Mouse (Mus musculus) midbrain, postnatal 0 days (tissue): ENCODE results near the gene Ern1. TPM values are rescaled to one million over a fixed set of nuclear protein-coding genes. Genes with fewer than 3 reads are reported as not detected.
A peak's percentile ranks its signal among the peaks of the same experiment; 100 is the strongest.

Source experiments
- ATAC-seq: fragments of 200-750 bp; cut with Nextera tagmentation; 2 replicates; pipeline ENCODE4 v1.8.0; 2017; ENCODE audit warnings: moderate number of reproducible peaks, mild to moderate bottlenecking, moderate TSS enrichment, moderate library complexity; ENCODE audit not compliant: low FRiP score
- DNase-seq: peaks from one replicate; pipeline ENCODE4 v3.0.0-alpha.2; 2015; ENCODE audit warnings: low spot score
- H3K27ac ChIP-seq: fragments of 300-500 bp; sonication (generic); 2 replicates; pipeline ENCODE4 v1.5.1; 2014; ENCODE audit warnings: low read depth, mild to moderate bottlenecking, low read length, mixed read lengths
- H3K27me3 ChIP-seq: fragments of 300-500 bp; sonication (generic); 2 replicates; pipeline ENCODE4 v1.6.1; 2014; ENCODE audit warnings: low read length, control low read depth, mixed read lengths; ENCODE audit not compliant: insufficient read depth
- H3K36me3 ChIP-seq: fragments of 300-500 bp; sonication (generic); 2 replicates; pipeline ENCODE4 v1.6.1; 2014; ENCODE audit warnings: low read length, control low read depth, mixed read lengths; ENCODE audit not compliant: insufficient read depth
- H3K4me1 ChIP-seq: fragments of 300-500 bp; sonication (generic); 2 replicates; pipeline ENCODE4 v1.6.1; 2014; ENCODE audit warnings: mild to moderate bottlenecking, control low read depth, antibody characterized with exemption, low read length, mixed read lengths; ENCODE audit not compliant: insufficient read depth
- H3K4me2 ChIP-seq: fragments of 300-500 bp; sonication (generic); 2 replicates; pipeline ENCODE4 v1.6.1; 2014; ENCODE audit warnings: low read depth, mild to moderate bottlenecking, low read length, mixed read lengths; ENCODE audit not compliant: poor library complexity, severe bottlenecking
- H3K4me3 ChIP-seq: fragments of 300-500 bp; sonication (generic); 2 replicates; pipeline ENCODE4 v1.5.1; 2014; ENCODE audit warnings: low read depth, mild to moderate bottlenecking, low read length, moderate library complexity
- H3K9ac ChIP-seq: fragments of 300-500 bp; sonication (generic); replicated peaks from 2 replicates; pipeline ENCODE4 v1.6.1; 2014; ENCODE audit warnings: mild to moderate bottlenecking, low read length, moderate library complexity, mixed read lengths; ENCODE audit not compliant: poor library complexity, severe bottlenecking
- H3K9me3 ChIP-seq: fragments of 300-500 bp; sonication (generic); 2 replicates; pipeline ENCODE4 v1.6.1; 2016; ENCODE audit warnings: low read length, control low read depth
- CTCF ChIP-seq: IDR thresholded peaks from 2 replicates; pipeline ENCODE4 v1.5.1; 2016; ENCODE audit warnings: antibody characterized with exemption, mild to moderate bottlenecking
- WGBS: fragments of 180-500 bp; shearing (Covaris S2); extraction: QIAGEN DNeasy Blood & Tissue Kit; methylation state at CpG from one replicate; pipeline ENCODE4 v1.1.7; 2014; 5-methylcytosine and 5-hydroxymethylcytosine counted together
- polyA plus RNA-seq: library from polyadenylated mRNA; unstranded; fragments of >200 nt; fragmentation: Nextera tagmentation; extraction: Ambion mirVana; gene quantifications from 2 replicates; pipeline ENCODE4 v1.2.1, GENCODE M21; 2015
- total RNA-seq: library from RNA; depleted of rRNA; stranded (reverse); fragments of >200 nt; gene quantifications from 2 replicates; pipeline ENCODE4 v1.2.3, GENCODE M21; 2014

The Ern1 gene
- total and polyA plus RNA-seq, 2 experiments from 2014 or later: 3.7 to 10.3 TPM

DNA sequence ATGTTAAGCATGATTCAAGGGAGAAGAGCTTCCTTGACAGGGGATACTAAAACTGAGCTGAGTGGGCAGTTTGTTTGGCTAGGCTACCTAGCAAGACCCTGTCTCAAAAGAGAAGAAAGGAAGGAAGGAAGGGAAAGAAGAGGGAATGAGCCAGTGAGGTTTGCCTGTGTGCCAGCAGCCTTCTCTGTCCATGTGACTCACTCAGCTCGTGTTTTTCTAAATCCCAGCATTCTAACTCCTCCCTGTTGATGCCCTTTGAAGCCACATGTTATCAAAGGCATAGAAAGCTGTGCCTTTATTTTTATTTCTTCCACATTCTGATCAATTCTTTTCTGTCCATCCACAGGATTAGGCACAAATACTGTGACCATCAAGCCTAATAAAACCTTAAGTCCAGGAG lies 40.3 kb upstream of the Ern1 start:
- no peak for DNase-seq
- Histone ChIP-seq H3K27me3 (no peaks in the 10 kb centered on the region), H3K4me2 (no peak overlapping the region), H3K4me1 (no peaks in the 10 kb centered on the region), H3K9ac (no peak overlapping the region), H3K36me3 (peaks cover 12% of the 10 kb centered on the region; the same call in 1 of the 2 replicates), H3K9me3 (no peaks in the 10 kb centered on the region), H3K4me3 (no peak overlapping the region), H3K27ac (no peak overlapping the region)
- 8% methylated on average over 1 of the region's 1 CpGs for WGBS
- no peak for TF ChIP-seq CTCF
- no peak for ATAC-seq

DNA sequence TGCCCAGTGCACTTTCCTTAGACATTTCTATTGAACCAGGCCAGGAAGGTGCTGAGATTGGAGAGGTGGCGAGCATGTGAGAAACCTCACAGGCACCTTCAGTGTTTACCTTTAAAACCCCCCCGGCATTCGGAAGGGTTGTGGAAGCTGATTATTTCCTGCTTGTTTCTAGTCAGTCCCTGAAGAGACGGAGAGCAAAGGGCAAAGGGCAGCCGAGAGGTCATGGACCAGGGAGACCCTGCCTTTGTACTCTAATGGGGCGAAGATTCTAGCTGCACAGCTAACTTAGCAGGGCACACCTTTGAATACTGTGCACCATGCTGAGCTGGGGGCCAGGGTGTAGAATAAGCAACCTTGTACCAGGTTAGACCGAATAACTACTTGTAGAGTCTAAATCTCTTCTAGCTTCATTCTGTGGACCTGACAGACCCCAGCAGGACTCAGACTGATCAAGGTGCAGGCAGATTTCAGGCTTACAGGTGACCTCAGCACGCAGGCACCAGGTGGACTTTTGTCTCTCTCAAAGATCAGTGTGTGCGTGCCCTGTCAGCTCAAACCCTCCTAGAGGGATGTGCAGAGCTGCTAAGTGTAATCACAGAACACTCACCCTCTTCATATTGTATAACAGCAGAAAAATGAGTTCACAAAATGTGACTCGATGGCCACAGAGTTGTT lies 39.6 kb upstream of the Ern1 start:
- H3K9me3 ChIP-seq: no peaks in the 10 kb centered on the region
- H3K27me3 ChIP-seq: no peaks in the 10 kb centered on the region
- no peak overlapping the region for H3K27ac ChIP-seq
- ATAC-seq (no peak), DNase-seq (no peak)
- no peaks in the 10 kb centered on the region for H3K4me1 ChIP-seq
- 44% methylated on average over 10 of the region's 10 CpGs for WGBS
- peaks cover 9% of the 10 kb centered on the region; the same call in 1 of the 2 replicates for H3K36me3 ChIP-seq
- no peak overlapping the region for H3K4me2 ChIP-seq
- H3K9ac ChIP-seq: no peak overlapping the region
- no peak for TF ChIP-seq CTCF
- no peak overlapping the region for H3K4me3 ChIP-seq

DNA sequence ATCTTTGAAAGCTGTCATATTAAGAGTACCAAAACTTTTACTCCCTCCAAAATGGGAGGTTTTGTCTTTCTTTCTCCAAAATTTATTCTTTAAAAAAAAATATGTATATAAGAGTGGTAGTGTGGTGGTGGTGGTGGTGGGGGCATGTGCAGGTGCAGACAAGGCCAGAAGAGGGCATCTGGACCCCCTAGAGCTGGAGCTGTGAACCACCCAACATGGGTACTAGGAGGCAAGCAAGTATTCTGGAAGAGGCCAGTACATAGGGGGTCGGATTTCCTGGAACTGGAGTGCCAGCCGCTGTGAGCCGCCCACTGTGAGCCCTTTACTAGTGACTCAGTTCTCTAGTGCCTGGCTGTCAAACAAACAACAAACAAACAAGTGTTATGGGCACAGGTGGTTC lies 34.9 kb upstream of the Ern1 start:
- no peaks in the 10 kb centered on the region for H3K4me1 ChIP-seq
- no peak overlapping the region for H3K27ac ChIP-seq
- TF ChIP-seq CTCF: peak; percentile 57
- ATAC-seq: no peak
- H3K36me3 ChIP-seq: peaks cover 7% of the 10 kb centered on the region; the same call in 1 of the 2 replicates
- H3K4me2 ChIP-seq: no peak overlapping the region
- no peaks in the 10 kb centered on the region for H3K9me3 ChIP-seq
- DNase-seq: no peak
- no peaks in the 10 kb centered on the region for H3K27me3 ChIP-seq
- H3K4me3 ChIP-seq: no peak overlapping the region
- no peak overlapping the region for H3K9ac ChIP-seq
- 55% methylated on average over 3 of the region's 3 CpGs for whole genome bisulfite sequencing

DNA sequence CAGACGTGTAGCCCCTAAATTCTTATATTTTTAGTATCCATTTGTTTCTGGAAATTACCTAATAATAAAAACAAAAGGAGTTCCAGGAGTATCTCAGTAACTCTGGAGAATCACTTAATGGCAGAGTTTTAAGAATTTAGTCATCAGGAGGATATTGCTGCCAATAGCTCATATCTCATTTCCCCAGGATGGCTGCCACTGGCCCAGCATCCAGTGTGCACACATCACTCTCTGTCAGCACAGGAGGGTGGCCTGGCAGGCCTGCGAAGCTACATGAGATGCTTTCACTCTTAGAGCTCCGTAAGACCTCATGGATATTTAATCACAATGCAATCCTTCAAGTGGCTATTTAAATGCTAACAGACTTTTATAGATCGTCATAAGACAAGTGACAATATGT lies 34.0 kb upstream of the Ern1 start:
- Histone ChIP-seq H3K4me3 (no peak overlapping the region), H3K4me1 (no peaks in the 10 kb centered on the region), H3K9ac (0 out of 2 replicates have a peak overlapping the region, but pooled peaks have one; percentile 33), H3K36me3 (peaks cover 7% of the 10 kb centered on the region; the same call in 1 of the 2 replicates), H3K27ac (no peak overlapping the region; the same call in 1 of the 2 replicates), H3K27me3 (no peaks in the 10 kb centered on the region), H3K4me2 (no peak overlapping the region), H3K9me3 (no peaks in the 10 kb centered on the region)
- no peak for DNase-seq
- WGBS: 31% methylated on average over 4 of the region's 4 CpGs
- TF ChIP-seq CTCF: no peak
- no peak for ATAC-seq

DNA sequence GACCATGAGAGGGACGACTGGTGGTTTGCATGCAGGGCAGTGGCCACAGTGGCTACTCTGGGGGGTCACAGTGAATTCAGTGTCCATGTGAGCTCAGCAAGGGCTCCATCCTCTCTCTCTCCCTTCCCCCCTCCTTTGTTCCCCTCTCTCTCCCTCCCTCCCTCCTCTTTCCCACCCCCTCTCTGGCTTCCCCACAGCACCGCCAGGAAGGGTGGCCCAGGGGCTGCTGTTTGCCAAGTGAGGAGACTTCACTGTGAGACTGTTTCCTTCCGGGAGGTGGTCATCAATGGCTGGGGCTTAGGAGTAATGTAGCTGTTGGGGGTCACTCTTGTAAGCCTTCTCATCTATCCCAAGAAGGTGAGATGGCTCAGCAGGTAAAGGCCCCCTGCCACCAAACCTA lies 32.8 kb upstream of the Ern1 start:
- peaks cover 7% of the 10 kb centered on the region; the same call in 1 of the 2 replicates for H3K36me3 ChIP-seq
- DNase-seq: no peak
- WGBS: 17% methylated on average over 3 of the region's 3 CpGs
- no peaks in the 10 kb centered on the region for H3K27me3 ChIP-seq
- H3K9ac ChIP-seq: no peak overlapping the region
- H3K4me3 ChIP-seq: no peak overlapping the region
- H3K27ac ChIP-seq: no peak overlapping the region
- no peak for ATAC-seq
- 0 out of 2 replicates have a peak, but pooled peaks cover 3% of the 10 kb centered on the region for H3K4me1 ChIP-seq
- no peak for TF ChIP-seq CTCF
- H3K9me3 ChIP-seq: no peaks in the 10 kb centered on the region
- no peak overlapping the region for H3K4me2 ChIP-seq

DNA sequence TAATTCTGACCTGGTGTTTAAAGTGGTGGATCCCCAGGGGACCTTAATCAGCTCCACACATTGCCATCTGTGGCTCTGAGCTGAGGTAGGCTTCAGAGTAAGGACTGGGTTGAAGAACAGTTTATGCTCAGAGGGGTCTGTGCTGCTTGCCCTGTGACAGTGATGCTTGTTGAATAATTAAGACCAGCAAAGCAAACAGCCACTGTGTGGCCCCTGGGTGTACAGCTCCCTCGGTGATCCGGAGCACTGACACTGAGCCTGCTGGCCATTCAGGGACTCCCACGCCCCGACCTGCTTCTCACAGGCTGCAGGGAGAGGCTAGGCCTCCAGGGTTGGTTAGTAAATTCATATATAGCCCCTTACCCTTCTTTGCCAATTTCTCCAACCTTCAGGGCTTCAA lies 31.9 kb upstream of the Ern1 start:
- DNase-seq (no peak), ATAC-seq (no peak)
- no peaks in the 10 kb centered on the region for H3K9me3 ChIP-seq
- H3K4me2 ChIP-seq: no peak overlapping the region
- WGBS: 49% methylated on average over 4 of the region's 4 CpGs
- no peak for TF ChIP-seq CTCF
- H3K4me3 ChIP-seq: no peak overlapping the region
- H3K27ac ChIP-seq: no peak overlapping the region
- H3K27me3 ChIP-seq: no peaks in the 10 kb centered on the region
- H3K36me3 ChIP-seq: peaks cover 7% of the 10 kb centered on the region; the same call in 1 of the 2 replicates
- H3K4me1 ChIP-seq: 0 out of 2 replicates have a peak, but pooled peaks cover 3% of the 10 kb centered on the region
- no peak overlapping the region for H3K9ac ChIP-seq
